10 mouse cellular contexts compared by ENCODE assay signal in genomic region chr8:109360081-109360715, GRCm38 (mm10).
DNase-seq lines count a peak whose midpoint lies in the region; ATAC-seq and TF ChIP-seq lines count a peak whose summit lies in the region.
"Had no signal": no experiment of that assay in that cellular context is flagged by ENCODE, and none has a peak within 500 bp of the region (broad histone marks: within the 10 kb centered on the region; RNA-seq: fewer than 3 reads in every experiment).

No protein-coding gene starts in this region.

- no peak overlapping the region for H3K27ac ChIP-seq in limb, embryonic 14.5 days (replicated peaks; ENCODE audit: low read depth, low read length)

- H3K4me2 ChIP-seq in limb, embryonic 14.5 days (replicated peaks; ENCODE audit: low read depth, low read length, severe bottlenecking), result peak overlapping the region; percentile 60

- WGBS in limb, embryonic 14.5 days, result 15% methylated on average over 14 of the region's 14 CpGs

- peak overlapping the region; percentile 29 for H3K4me3 ChIP-seq in limb, embryonic 14.5 days (replicated peaks; ENCODE audit: low read length)
- H3K4me3 ChIP-seq: erythroblast, embryonic 14.5 days had no signal

- TF ChIP-seq POLR2A in limb, embryonic 14.5 days (IDR thresholded peaks at IDR 0.05; ENCODE audit: borderline replicate concordance, extremely low read depth, insufficient read depth, insufficient read length), result no peak

- H3K36me3 ChIP-seq in limb, embryonic 14.5 days (ENCODE audit: control insufficient read depth, insufficient read depth, low read length), result no peaks in the 10 kb centered on the region

- DNase-seq in cerebellum, postnatal 10 days, result peak; percentile 17 to 22
- no peak for DNase-seq in cerebellum, postnatal 25 days
- peak; percentile 21 to 22 for DNase-seq in right cerebral cortex, adult 2 months (ENCODE audit: low spot score in 2 of 2)
- no peak for DNase-seq in right cerebral cortex, postnatal 10 days (ENCODE audit: low spot score in 2 of 2)
- no peak for DNase-seq in limb, embryonic 14.5 days (ENCODE audit: low spot score)
- DNase-seq in spleen, postnatal 14 days (ENCODE audit: low spot score in 2 of 2), result no peak
- DNase-seq in natural killer cell, adult 2 months (ENCODE audit: low spot score in 2 of 2), result no peak
- DNase-seq in adipocyte (ENCODE audit: low spot score), result no peak
- DNase-seq: thymus, postnatal 4 days had no signal

- H3K4me1 ChIP-seq in limb, embryonic 14.5 days (ENCODE audit: control insufficient read depth, insufficient read depth, low read length), result peaks cover 9% of the 10 kb centered on the region; the same call in 1 of the 2 replicates

- no peaks in the 10 kb centered on the region for H3K27me3 ChIP-seq in limb, embryonic 14.5 days (ENCODE audit: control insufficient read depth, insufficient read depth, low read length)

- H3K9me3 ChIP-seq in limb, embryonic 14.5 days (ENCODE audit: control insufficient read depth, low read length), result no peaks in the 10 kb centered on the region

- peak overlapping the region; percentile 34 for H3K9ac ChIP-seq in limb, embryonic 14.5 days (ENCODE audit: low read depth, low read length, severe bottlenecking)

- ATAC-seq in limb, embryonic 14.5 days (ENCODE audit: low FRiP score, low read depth), result peak; percentile 25; the same call in 1 of the 2 replicates

Comparison
In these comparisons a context has a peak if more than half of its experiments do, and no peak if none do; other contexts are left out.
1. DNase-seq: peak in cerebellum, postnatal 10 days (2 of 2) and right cerebral cortex, adult 2 months (2 of 2); none in cerebellum, postnatal 25 days (0 of 2), right cerebral cortex, postnatal 10 days (0 of 2), limb, embryonic 14.5 days (single experiment), spleen, postnatal 14 days (0 of 2), natural killer cell, adult 2 months (0 of 2) and adipocyte (single experiment).